Mouse (Mus musculus) kidney, postnatal 14 days (tissue): ENCODE measurements around the gene Homer1.
A peak's percentile ranks its signal among the peaks of the same experiment; 100 is the strongest.

Experiments used
- DNase-seq: peaks from one replicate; pipeline ENCODE4 v3.0.0; 2022; ENCODE audit warnings: mixed read lengths

Gene Homer1

GRCm38 (mm10) chr13:93340555-93341278, 41.3 kb downstream of the Homer1 start:
- no peak for DNase-seq

- peak; percentile 30 for DNase-seq
Measured at GRCm38 (mm10) chr13:93342641-93343040, 43.2 kb downstream of the Homer1 start.

- no peak for DNase-seq
Measured at GRCm38 (mm10) chr13:93344395-93344794, 45.0 kb downstream of the Homer1 start.

- no peak for DNase-seq
Measured at GRCm38 (mm10) chr13:93345854-93346253, 46.4 kb downstream of the Homer1 start.

GRCm38 (mm10) chr13:93352030-93352429, 52.6 kb downstream of the Homer1 start:
- DNase-seq: no peak

GRCm38 (mm10) chr13:93354420-93355278, 55.2 kb downstream of the Homer1 start:
- no peak for DNase-seq

- DNase-seq: no peak
Measured at GRCm38 (mm10) chr13:93355279-93355587, 55.8 kb downstream of the Homer1 start.

GRCm38 (mm10) chr13:93358522-93358921, 59.1 kb downstream of the Homer1 start:
- DNase-seq: no peak

GRCm38 (mm10) chr13:93367555-93367954, 68.1 kb downstream of the Homer1 start:
- DNase-seq: no peak

- DNase-seq: no peak
Measured at GRCm38 (mm10) chr13:93368812-93369584, 69.6 kb downstream of the Homer1 start.

GRCm38 (mm10) chr13:93374457-93374856, 75.0 kb downstream of the Homer1 start:
- peak; percentile 4 for DNase-seq

GRCm38 (mm10) chr13:93378493-93378892, 79.1 kb downstream of the Homer1 start:
- DNase-seq: no peak

- DNase-seq: no peak
Measured at GRCm38 (mm10) chr13:93380399-93381063, 81.1 kb downstream of the Homer1 start.

GRCm38 (mm10) chr13:93381301-93381700, 81.9 kb downstream of the Homer1 start:
- DNase-seq: no peak

GRCm38 (mm10) chr13:93383092-93383491, 83.7 kb downstream of the Homer1 start:
- no peak for DNase-seq

- DNase-seq: no peak
Measured at GRCm38 (mm10) chr13:93383620-93384019, 84.2 kb downstream of the Homer1 start.

- no peak for DNase-seq
Measured at GRCm38 (mm10) chr13:93384481-93384880, 85.0 kb downstream of the Homer1 start.

GRCm38 (mm10) chr13:93385147-93385546, 85.7 kb downstream of the Homer1 start:
- DNase-seq: no peak

GRCm38 (mm10) chr13:93387440-93387839, 88.0 kb downstream of the Homer1 start:
- DNase-seq: no peak

GRCm38 (mm10) chr13:93388594-93389241, 89.3 kb downstream of the Homer1 start:
- DNase-seq: no peak

GRCm38 (mm10) chr13:93389242-93389625, 89.8 kb downstream of the Homer1 start:
- peak; percentile 38 for DNase-seq

- DNase-seq: no peak
Measured at GRCm38 (mm10) chr13:93399710-93400216, 100.3 kb downstream of the Homer1 start.
